Mouse (Mus musculus): ENCODE measurements around the gene Gm11634. TPM values are rescaled to one million over a fixed set of nuclear protein-coding genes. Genes with fewer than 3 reads are reported as not detected.
"Not testable (repeated sequence)": the region's sequence is repeated elsewhere in the genome, so short reads cannot be mapped to it uniquely, and the experiment has no call there.

The Gm11634 gene
- polyA plus RNA-seq, 1 experiment from 2014 or later = not detected

DNA sequence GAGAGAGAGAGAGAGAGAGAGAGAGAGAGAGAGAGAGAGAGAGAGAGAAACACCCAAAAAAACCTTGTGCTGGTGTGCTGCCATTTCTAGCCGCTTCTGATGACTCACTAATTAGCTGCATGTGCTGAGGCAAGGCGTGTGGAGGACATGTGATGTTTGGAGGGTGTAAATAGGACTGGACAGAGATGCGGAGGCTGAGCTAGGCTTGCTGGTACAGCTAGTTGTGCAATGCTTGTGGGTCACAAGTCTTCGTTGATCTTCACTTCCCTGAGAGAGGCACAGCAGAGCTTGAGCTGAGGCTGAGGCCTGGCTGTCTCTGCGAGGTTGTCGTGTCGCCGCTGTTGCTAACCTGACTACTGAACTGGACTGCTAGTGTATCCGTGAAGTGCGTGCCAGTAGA, 11.4 kb downstream of the Gm11634 start:
- no peaks in the 10 kb centered on the region for H3K36me3 ChIP-seq (ENCODE audit: control insufficient read depth, insufficient read depth, low read length)
- no peak overlapping the region for H3K4me2 ChIP-seq (replicated peaks; ENCODE audit: low read depth, low read length)
- no peaks in the 10 kb centered on the region for H3K9me3 ChIP-seq (ENCODE audit: control insufficient read depth, low read length)
- H3K4me3 ChIP-seq (ENCODE audit: low read depth, low read length) = no peak overlapping the region
- no peaks in the 10 kb centered on the region for H3K4me1 ChIP-seq (replicated peaks; ENCODE audit: control insufficient read depth, insufficient read depth, low read length)
- ATAC-seq (ENCODE audit: low FRiP score) (no peak), DNase-seq (ENCODE audit: low spot score) (no peak)
- H3K27me3 ChIP-seq (ENCODE audit: control insufficient read depth, insufficient read depth, low read length) = no peaks in the 10 kb centered on the region
- 93% methylated on average over 10 of the region's 10 CpGs for WGBS
- no peak overlapping the region for H3K27ac ChIP-seq (ENCODE audit: low read depth, low read length)
- no peak overlapping the region for H3K9ac ChIP-seq (ENCODE audit: low read depth, low read length)

- H3K4me3 ChIP-seq (ENCODE audit: low read depth, low read length) = no peak overlapping the region
- H3K36me3 ChIP-seq (ENCODE audit: control insufficient read depth, insufficient read depth, low read length) = no peaks in the 10 kb centered on the region
- no peak overlapping the region for H3K27ac ChIP-seq (ENCODE audit: low read depth, low read length)
- H3K9ac ChIP-seq (ENCODE audit: low read depth, low read length) = no peak overlapping the region
- no peaks in the 10 kb centered on the region for H3K4me1 ChIP-seq (replicated peaks; ENCODE audit: control insufficient read depth, insufficient read depth, low read length)
- no peaks in the 10 kb centered on the region for H3K9me3 ChIP-seq (ENCODE audit: control insufficient read depth, low read length)
- no peak for ATAC-seq (ENCODE audit: low FRiP score)
- no peak overlapping the region for H3K4me2 ChIP-seq (replicated peaks; ENCODE audit: low read depth, low read length)
- H3K27me3 ChIP-seq (ENCODE audit: control insufficient read depth, insufficient read depth, low read length) = no peaks in the 10 kb centered on the region
- WGBS = 85% methylated on average over 4 of the region's 4 CpGs
- DNase-seq (ENCODE audit: low spot score) = no peak
These were observed 13.3 kb downstream of the Gm11634 start for GRCm38 (mm10) chr11:101585805-101586204.

GRCm38 (mm10) chr11:101585031-101585430, 14.0 kb downstream of the Gm11634 start:
- not testable (repeated sequence) for H3K9me3 ChIP-seq (ENCODE audit: control insufficient read depth, low read length); ATAC-seq (ENCODE audit: low FRiP score); H3K4me3 ChIP-seq (ENCODE audit: low read depth, low read length); H3K4me1 ChIP-seq (replicated peaks; ENCODE audit: control insufficient read depth, insufficient read depth, low read length); H3K36me3 ChIP-seq (ENCODE audit: control insufficient read depth, insufficient read depth, low read length); H3K27ac ChIP-seq (ENCODE audit: low read depth, low read length); H3K9ac ChIP-seq (ENCODE audit: low read depth, low read length); H3K4me2 ChIP-seq (replicated peaks; ENCODE audit: low read depth, low read length); DNase-seq (ENCODE audit: low spot score); H3K27me3 ChIP-seq (ENCODE audit: control insufficient read depth, insufficient read depth, low read length)
- WGBS = 96% methylated on average over 1 of the region's 1 CpGs

DNA sequence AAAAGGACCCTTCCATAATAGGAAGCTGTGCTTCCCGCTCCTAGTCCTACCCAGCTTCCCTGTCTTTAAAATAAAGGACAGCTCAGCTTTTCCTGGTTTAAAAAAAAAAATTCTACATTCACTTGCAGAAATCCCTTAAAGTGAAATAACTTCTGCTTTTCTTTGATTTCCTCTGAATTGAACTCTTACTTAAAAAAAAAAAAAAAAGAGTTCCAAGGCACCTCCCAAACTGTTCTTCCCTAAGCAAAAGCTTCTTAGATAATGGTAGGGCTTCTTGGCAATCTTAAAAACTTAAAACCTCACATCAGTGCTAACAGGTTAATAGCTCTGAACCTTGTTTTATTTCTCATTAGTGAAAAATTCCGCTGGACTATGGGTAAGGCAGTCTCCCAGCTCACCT, 15.9 kb downstream of the Gm11634 start:
- H3K4me2 ChIP-seq (replicated peaks; ENCODE audit: low read depth, low read length) = no peak overlapping the region
- WGBS = 88% methylated on average over 2 of the region's 2 CpGs
- H3K36me3 ChIP-seq (ENCODE audit: control insufficient read depth, insufficient read depth, low read length) = peaks cover 2% of the 10 kb centered on the region; the same call in 1 of the 2 replicates
- H3K27me3 ChIP-seq (ENCODE audit: control insufficient read depth, insufficient read depth, low read length) = no peaks in the 10 kb centered on the region
- ATAC-seq (ENCODE audit: low FRiP score) (no peak), DNase-seq (ENCODE audit: low spot score) (no peak)
- H3K4me3 ChIP-seq (ENCODE audit: low read depth, low read length) = no peak overlapping the region
- H3K9ac ChIP-seq (ENCODE audit: low read depth, low read length) = no peak overlapping the region
- H3K9me3 ChIP-seq (ENCODE audit: control insufficient read depth, low read length) = no peaks in the 10 kb centered on the region
- H3K27ac ChIP-seq (ENCODE audit: low read depth, low read length) = no peak overlapping the region
- no peaks in the 10 kb centered on the region for H3K4me1 ChIP-seq (replicated peaks; ENCODE audit: control insufficient read depth, insufficient read depth, low read length)

GRCm38 (mm10) chr11:101582054-101583035, 16.7 kb downstream of the Gm11634 start, which contains the start of gene Tmem106a:
Gene Tmem106a (plus strand): TSS chr11:101582242.
- Histone ChIP-seq H3K4me2 (replicated peaks; ENCODE audit: low read depth, low read length) (peak within 1 kb of the TSS; percentile 40), H3K27ac (ENCODE audit: low read depth, low read length) (no peak within 1 kb of the TSS), H3K36me3 (ENCODE audit: control insufficient read depth, insufficient read depth, low read length) (peaks cover 8% of the 10 kb centered on the region; the same call in 1 of the 2 replicates), H3K9ac (ENCODE audit: low read depth, low read length) (no peak within 1 kb of the TSS; the same call in 1 of the 2 replicates), H3K27me3 (ENCODE audit: control insufficient read depth, insufficient read depth, low read length) (no peaks in the 10 kb centered on the region), H3K4me3 (ENCODE audit: low read depth, low read length) (peak within 1 kb of the TSS; percentile 28), H3K9me3 (ENCODE audit: control insufficient read depth, low read length) (no peaks in the 10 kb centered on the region), H3K4me1 (replicated peaks; ENCODE audit: control insufficient read depth, insufficient read depth, low read length) (no peaks in the 10 kb centered on the region)
- ATAC-seq (ENCODE audit: low FRiP score) (no peak), DNase-seq (ENCODE audit: low spot score) (peak; percentile 79)
- WGBS = 17% methylated on average over 29 of the region's 31 CpGs

DNA sequence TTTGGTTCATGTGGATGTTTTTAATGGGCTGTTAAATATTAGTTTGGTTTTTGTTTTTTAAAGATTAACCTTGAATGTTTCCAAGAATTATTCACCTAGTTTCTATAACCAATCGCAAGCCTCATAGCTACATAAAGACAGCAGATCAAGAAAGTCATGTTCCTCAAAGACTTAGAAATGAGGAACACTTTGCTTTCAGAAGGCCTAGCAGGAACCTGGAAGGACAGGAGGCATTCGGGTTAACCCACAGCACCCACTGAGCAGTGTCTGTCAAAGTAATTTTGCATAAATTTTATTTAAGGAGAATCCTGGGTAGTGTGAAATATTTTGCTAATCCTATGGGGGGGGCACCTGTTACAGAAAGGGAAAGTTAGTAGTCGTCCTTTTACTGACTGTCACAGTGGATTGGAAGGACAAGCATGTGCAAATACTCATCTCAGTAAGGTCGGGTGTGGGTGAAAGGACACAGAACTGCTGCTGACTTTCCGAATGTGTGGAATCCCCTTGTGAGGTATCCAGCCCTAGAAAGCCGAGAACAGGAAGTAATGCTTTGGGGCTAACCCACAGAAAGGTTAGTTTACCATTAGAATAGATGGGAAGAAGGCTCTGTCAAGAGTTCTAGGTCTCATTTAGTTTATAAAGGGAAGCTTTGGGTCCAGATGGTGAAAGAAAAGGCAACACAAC, 17.8 kb downstream of the Gm11634 start:
- no peaks in the 10 kb centered on the region for H3K4me1 ChIP-seq (replicated peaks; ENCODE audit: control insufficient read depth, insufficient read depth, low read length)
- no peaks in the 10 kb centered on the region for H3K9me3 ChIP-seq (ENCODE audit: control insufficient read depth, low read length)
- no peaks in the 10 kb centered on the region for H3K27me3 ChIP-seq (ENCODE audit: control insufficient read depth, insufficient read depth, low read length)
- H3K4me3 ChIP-seq (ENCODE audit: low read depth, low read length) = no peak overlapping the region
- DNase-seq (ENCODE audit: low spot score) = no peak
- WGBS = 78% methylated on average over 6 of the region's 6 CpGs
- peaks cover 9% of the 10 kb centered on the region; the same call in 1 of the 2 replicates for H3K36me3 ChIP-seq (ENCODE audit: control insufficient read depth, insufficient read depth, low read length)
- no peak overlapping the region for H3K9ac ChIP-seq (ENCODE audit: low read depth, low read length)
- ATAC-seq (ENCODE audit: low FRiP score) = no peak
- no peak overlapping the region for H3K27ac ChIP-seq (ENCODE audit: low read depth, low read length)
- H3K4me2 ChIP-seq (replicated peaks; ENCODE audit: low read depth, low read length) = no peak overlapping the region

DNA sequence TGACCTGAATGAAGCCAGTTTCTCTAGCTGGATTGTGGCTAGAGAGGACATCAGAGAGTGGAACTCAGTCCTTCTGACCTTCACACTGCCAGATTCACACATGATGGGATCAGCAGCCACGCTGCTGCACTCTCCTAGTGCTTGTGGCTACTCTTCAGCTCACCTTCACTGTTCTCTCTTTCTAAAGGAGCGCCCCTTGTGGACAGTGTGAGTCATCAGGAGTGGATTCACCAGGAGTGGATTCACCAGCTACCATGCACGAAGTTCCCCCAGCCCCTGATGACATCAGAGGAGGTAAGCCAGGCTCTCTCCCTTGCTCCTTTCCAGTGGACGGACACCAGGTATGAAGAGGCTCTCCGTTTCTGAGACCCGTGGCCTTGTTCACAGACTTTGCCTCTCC, 22.9 kb downstream of the Gm11634 start:
- no peak overlapping the region for H3K4me3 ChIP-seq (ENCODE audit: low read depth, low read length)
- no peak overlapping the region for H3K27ac ChIP-seq (ENCODE audit: low read depth, low read length)
- no peaks in the 10 kb centered on the region for H3K9me3 ChIP-seq (ENCODE audit: control insufficient read depth, low read length)
- ATAC-seq (ENCODE audit: low FRiP score) (no peak), DNase-seq (ENCODE audit: low spot score) (peak; percentile 17)
- no peaks in the 10 kb centered on the region for H3K27me3 ChIP-seq (ENCODE audit: control insufficient read depth, insufficient read depth, low read length)
- H3K4me2 ChIP-seq (replicated peaks; ENCODE audit: low read depth, low read length) = no peak overlapping the region
- peaks cover 23% of the 10 kb centered on the region for H3K36me3 ChIP-seq (ENCODE audit: control insufficient read depth, insufficient read depth, low read length)
- 83% methylated on average over 6 of the region's 6 CpGs for WGBS
- no peak overlapping the region for H3K9ac ChIP-seq (ENCODE audit: low read depth, low read length)
- no peaks in the 10 kb centered on the region for H3K4me1 ChIP-seq (replicated peaks; ENCODE audit: control insufficient read depth, insufficient read depth, low read length)

DNA sequence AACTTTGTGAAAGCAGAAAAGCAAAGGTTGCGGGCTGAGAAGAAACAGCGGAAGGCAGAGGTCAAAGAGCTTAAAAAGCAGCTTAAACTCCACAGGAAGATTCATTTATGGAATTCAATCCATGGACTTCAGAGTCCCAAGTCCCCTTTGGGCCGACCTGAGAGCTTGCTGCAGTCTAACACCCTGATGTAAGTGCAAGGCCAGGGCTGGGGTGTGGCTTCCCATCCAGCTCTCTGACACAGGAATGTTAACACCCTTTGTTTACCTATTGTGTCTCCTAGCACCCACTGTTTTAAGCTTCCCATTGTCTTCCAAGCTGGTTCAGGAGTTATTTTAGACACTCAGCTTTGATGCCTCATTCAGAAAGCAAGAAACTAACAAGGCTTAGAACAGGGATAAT, 30.6 kb downstream of the Gm11634 start:
- peaks cover 23% of the 10 kb centered on the region for H3K36me3 ChIP-seq (ENCODE audit: control insufficient read depth, insufficient read depth, low read length)
- H3K9ac ChIP-seq (ENCODE audit: low read depth, low read length) = no peak overlapping the region
- 92% methylated on average over 3 of the region's 3 CpGs for WGBS
- no peaks in the 10 kb centered on the region for H3K4me1 ChIP-seq (replicated peaks; ENCODE audit: control insufficient read depth, insufficient read depth, low read length)
- H3K9me3 ChIP-seq (ENCODE audit: control insufficient read depth, low read length) = no peaks in the 10 kb centered on the region
- ATAC-seq (ENCODE audit: low FRiP score) (no peak), DNase-seq (ENCODE audit: low spot score) (no peak)
- H3K27ac ChIP-seq (ENCODE audit: low read depth, low read length) = no peak overlapping the region
- H3K27me3 ChIP-seq (ENCODE audit: control insufficient read depth, insufficient read depth, low read length) = no peaks in the 10 kb centered on the region
- H3K4me3 ChIP-seq (ENCODE audit: low read depth, low read length) = no peak overlapping the region
- no peak overlapping the region for H3K4me2 ChIP-seq (replicated peaks; ENCODE audit: low read depth, low read length)

Measured in hindbrain, embryonic 11.5 days (tissue).